Comparison of ENCODE assay signal across 9 mouse cellular contexts in genomic region chr11:79336722-79337267, GRCm38 (mm10). TPM values are rescaled to one million over a fixed set of nuclear protein-coding genes. Genes with fewer than 3 reads are reported as not detected.
A peak's percentile ranks its signal among the peaks of the same experiment; 100 is the strongest.
DNase-seq lines count a peak whose midpoint lies in the region; ATAC-seq and TF ChIP-seq lines count a peak whose summit lies in the region.
"Had no signal": no experiment of that assay in that cellular context is flagged by ENCODE, and none has a peak within 500 bp of the region (broad histone marks: within the 10 kb centered on the region; RNA-seq: fewer than 3 reads in every experiment).

No protein-coding gene starts in this region.

- H3K79me2 ChIP-seq in MEL (ENCODE audit: control insufficient read depth, insufficient read depth, low read length, poor library complexity) = peaks cover 19% of the 10 kb centered on the region

- no peak overlapping the region for H3K27ac ChIP-seq in kidney, postnatal 0 days
- H3K27ac ChIP-seq in kidney, embryonic 16.5 days (ENCODE audit: low read length) = no peak overlapping the region
- no peak overlapping the region for H3K27ac ChIP-seq in MEL (ENCODE audit: control insufficient read depth, low read depth, low read length)

- H3K36me3 ChIP-seq in kidney, postnatal 0 days (ENCODE audit: insufficient read depth, low read length) = no peaks in the 10 kb centered on the region
- no peaks in the 10 kb centered on the region for H3K36me3 ChIP-seq in kidney, embryonic 16.5 days (ENCODE audit: insufficient read depth, low read length)
- H3K36me3 ChIP-seq in MEL (ENCODE audit: control insufficient read depth in 1 of 2, insufficient read depth in 2 of 2, low read length in 2 of 2) = peaks cover 0 to 17% of the 10 kb centered on the region in 2 experiments; a peak in 2 of 4 replicates

- no peak for TF ChIP-seq POLR2A in MEL (IDR thresholded peaks at IDR 0.05; ENCODE audit: control insufficient read depth in 1 of 2, insufficient read depth in 1 of 2, low read depth in 1 of 2, low read length in 2 of 2, poor library complexity in 1 of 2)

- no peak overlapping the region for H3K9ac ChIP-seq in kidney, postnatal 0 days (ENCODE audit: low read depth, low read length)
- H3K9ac ChIP-seq in kidney, embryonic 16.5 days (replicated peaks; ENCODE audit: low read length) = no peak overlapping the region
- no peak overlapping the region for H3K9ac ChIP-seq in MEL (ENCODE audit: control insufficient read depth, low read depth, low read length, poor library complexity, severe bottlenecking)

- no peak overlapping the region for H3K4me3 ChIP-seq in kidney, postnatal 0 days (replicated peaks; ENCODE audit: low read depth, low read length)
- H3K4me3 ChIP-seq in kidney, embryonic 16.5 days (ENCODE audit: low read length) = no peak overlapping the region
- no peak overlapping the region for H3K4me3 ChIP-seq in MEL (ENCODE audit: control insufficient read depth in 1 of 2, insufficient read depth in 1 of 2, low read depth in 2 of 2, low read length in 2 of 2)

- H3K4me1 ChIP-seq in kidney, postnatal 0 days (replicated peaks; ENCODE audit: insufficient read depth, low read length) = peaks cover 11% of the 10 kb centered on the region; the same call in 1 of the 2 replicates
- peaks cover 15% of the 10 kb centered on the region for H3K4me1 ChIP-seq in kidney, embryonic 16.5 days (ENCODE audit: insufficient read depth, low read length)
- peaks cover 18 to 21% of the 10 kb centered on the region in 2 experiments for H3K4me1 ChIP-seq in MEL (ENCODE audit: control insufficient read depth in 1 of 2, insufficient read depth in 2 of 2, low read length in 2 of 2)

- H3K9me3 ChIP-seq in kidney, postnatal 0 days (replicated peaks; ENCODE audit: low read length) = no peaks in the 10 kb centered on the region
- H3K9me3 ChIP-seq in kidney, embryonic 16.5 days (ENCODE audit: low read length) = 0 out of 2 replicates have a peak, but pooled peaks cover 3% of the 10 kb centered on the region
- no peaks in the 10 kb centered on the region for H3K9me3 ChIP-seq in MEL (replicated peaks; ENCODE audit: insufficient read depth, low read length)

- peak in 1 of 2 experiments; percentile 62; a peak in 3 of 4 replicates for TF ChIP-seq EP300 in MEL (IDR thresholded peaks at IDR 0.05; ENCODE audit: low read depth in 1 of 2, low read length in 2 of 2)

- ATAC-seq in kidney, postnatal 0 days (replicated peaks; ENCODE audit: low FRiP score, low read depth) = no peak
- no peak for ATAC-seq in kidney, embryonic 16.5 days (ENCODE audit: low FRiP score, low TSS enrichment)

- TF ChIP-seq RAD21 in MEL (IDR thresholded peaks at IDR 0.05; ENCODE audit: low read depth, low read length) = peak; percentile 82

- DNase-seq in kidney, postnatal 0 days (ENCODE audit: low spot score) = no peak
- DNase-seq in MEL (ENCODE audit: low read depth, low spot score) = peak; percentile 85
- DNase-seq in c-Kit-positive CD71-positive TER-119-negative erythroid progenitor cells, embryonic 14.5 days (ENCODE audit: low read depth) = peak; percentile 19
- peak; percentile 26 to 62 for DNase-seq in spleen, postnatal 10 days (ENCODE audit: low spot score in 2 of 2)
- no peak for DNase-seq in adrenal gland, postnatal 4 days (ENCODE audit: low spot score in 2 of 2)
- DNase-seq in adrenal gland, postnatal 10 days = no peak

- WGBS in kidney, postnatal 0 days = 92% methylated on average over 5 of the region's 5 CpGs
- 91% methylated on average over 5 of the region's 5 CpGs for WGBS in kidney, embryonic 16.5 days

- no peaks in the 10 kb centered on the region for H3K27me3 ChIP-seq in kidney, postnatal 0 days (ENCODE audit: insufficient read depth, low read length)
- H3K27me3 ChIP-seq in kidney, embryonic 16.5 days (ENCODE audit: insufficient read depth, low read length) = no peaks in the 10 kb centered on the region
- no peaks in the 10 kb centered on the region for H3K27me3 ChIP-seq in MEL (ENCODE audit: control insufficient read depth in 1 of 2, insufficient read depth in 2 of 2, low read length in 2 of 2)

- TF ChIP-seq CTCF in kidney, postnatal 0 days (IDR thresholded peaks at IDR 0.05; ENCODE audit: low read depth) = peak; percentile 55
- TF ChIP-seq CTCF in MEL (IDR thresholded peaks at IDR 0.05 in 2 of 3, conservative IDR thresholded peaks at IDR 0.05 in 1 of 3; ENCODE audit: control insufficient read depth in 1 of 3, insufficient read depth in 1 of 3, low read depth in 2 of 3, low read length in 3 of 3, poor library complexity in 1 of 3, severe bottlenecking in 1 of 3) = peak; percentile 81 to 85 (median 83)

- no peak overlapping the region for H3K4me2 ChIP-seq in kidney, postnatal 0 days (ENCODE audit: low read length)
- H3K4me2 ChIP-seq in kidney, embryonic 16.5 days (replicated peaks; ENCODE audit: low read depth, low read length) = no peak overlapping the region

TF ChIP-seq in MEL, 35 proteins besides CTCF, POLR2A, EP300 and RAD21:
- TF ChIP-seq ZNF384 (IDR thresholded peaks at IDR 0.05; ENCODE audit: low read depth, low read length) (no peak), CHD1 (IDR thresholded peaks at IDR 0.05; ENCODE audit: low read depth, low read length) (no peak), HCFC1 (IDR thresholded peaks at IDR 0.05; ENCODE audit: low read depth, low read length) (0 out of 2 replicates have a peak, but pooled peaks have one; percentile 30), MEF2A (IDR thresholded peaks at IDR 0.05; ENCODE audit: extremely low read depth, insufficient replicate concordance, low read depth, low read length, poor library complexity, severe bottlenecking) (no peak), MYB (IDR thresholded peaks at IDR 0.05; ENCODE audit: low read depth, low read length) (no peak), POLR2AphosphoS2 (IDR thresholded peaks at IDR 0.05; ENCODE audit: low read length) (no peak), ETS1 (IDR thresholded peaks at IDR 0.05; ENCODE audit: low read depth, low read length) (peak; percentile 25; the same call in 1 of the 2 replicates), UBTF (IDR thresholded peaks at IDR 0.05; ENCODE audit: borderline replicate concordance, insufficient read depth, low read depth, low read length) (no peak), GATA1 (IDR thresholded peaks at IDR 0.05; ENCODE audit: low read depth, low read length) (peak; percentile 41; the same call in 1 of the 2 replicates), TCF12 (IDR thresholded peaks at IDR 0.05; ENCODE audit: low read depth, low read length) (peak; percentile 60), SMC3 (IDR thresholded peaks at IDR 0.05; ENCODE audit: low read depth, low read length) (peak; percentile 68), MXI1 (IDR thresholded peaks at IDR 0.05; ENCODE audit: low read depth, low read length) (no peak), MAX (IDR thresholded peaks at IDR 0.05; ENCODE audit: low read length) (no peak), ZC3H11A (IDR thresholded peaks at IDR 0.05; ENCODE audit: low read depth, low read length) (peak; percentile 77), SIN3A (IDR thresholded peaks at IDR 0.05; ENCODE audit: low read length) (peak; percentile 56; the same call in 1 of the 2 replicates)

RNA-seq across cellular contexts. Expression of gene Nf1, which starts 2.7 kb away (rescaled TPM):
- 8.2 and 9.5 TPM in 2 replicates for polyA plus RNA-seq in kidney, postnatal 0 days (2015; fragmentation: Nextera tagmentation; extraction: Ambion mirVana)
- polyA plus RNA-seq in kidney, embryonic 16.5 days (2015; fragmentation: Nextera tagmentation; extraction: Ambion mirVana) = 6.6 and 7.8 TPM in 2 replicates
- total RNA-seq in MEL (2012; rRNA removed) = 13.2 and 14.8 TPM in 2 replicates
- polyA plus RNA-seq in MEL (2012; ENCODE audit: insufficient read depth in 1 of 2, insufficient read length in 2 of 2, low read depth in 1 of 2, low replicate concordance in 2 of 2, missing spikeins in 1 of 2) = 100 to 1,000 TPM in 1 of 2 experiments, 10 to 100 TPM in 1; 20.3 to 108 TPM
- 10 to 100 TPM; 74.9 to 76.1 TPM for total RNA-seq in adrenal gland, postnatal 4 days (2021)
- total RNA-seq in adrenal gland, postnatal 10 days (2021) = 10 to 100 TPM; 41.3 to 62.7 TPM

RNA-seq across cellular contexts. Expression of gene Gm9964, which starts 40.1 kb away (rescaled TPM):
- polyA plus RNA-seq in kidney, postnatal 0 days (2015; fragmentation: Nextera tagmentation; extraction: Ambion mirVana) = not detected in 2 replicates
- polyA plus RNA-seq in kidney, embryonic 16.5 days (2015; fragmentation: Nextera tagmentation; extraction: Ambion mirVana) = not detected in 2 replicates
- not detected in 2 replicates for total RNA-seq in MEL (2012; rRNA removed)
- not detected for polyA plus RNA-seq in MEL (2012; ENCODE audit: insufficient read depth in 1 of 2, insufficient read length in 2 of 2, low read depth in 1 of 2, low replicate concordance in 2 of 2, missing spikeins in 1 of 2)
- total RNA-seq in adrenal gland, postnatal 4 days (2021) = under 1 TPM in 1 of 2 experiments, not detected in 1; 0.76 TPM
- total RNA-seq in adrenal gland, postnatal 10 days (2021) = not detected
- total RNA-seq: adrenal gland, postnatal 36 days had no signal
- polyA plus RNA-seq: heart, embryonic 16.5 days had no signal

Comparison
In these comparisons a context has a peak if more than half of its experiments do, and no peak if none do; other contexts are left out.
1. DNase-seq: peak in MEL (single experiment), c-Kit-positive CD71-positive TER-119-negative erythroid progenitor cells, embryonic 14.5 days (single experiment) and spleen, postnatal 10 days (2 of 2); none in kidney, postnatal 0 days (single experiment), adrenal gland, postnatal 4 days (0 of 2) and adrenal gland, postnatal 10 days (single experiment).